Mouse (Mus musculus) intestine, embryonic 16.5 days (tissue): ENCODE measurements around the gene Nkx2-5. TPM values are rescaled to one million over a fixed set of nuclear protein-coding genes. Genes with fewer than 3 reads are reported as not detected.

Experiments used
- ATAC-seq: fragments of 200-750 bp; cut with Nextera tagmentation; 2 replicates; pipeline ENCODE4 v1.8.0; 2017; ENCODE audit warnings: moderate TSS enrichment, moderate library complexity
- H3K27ac ChIP-seq: fragments of 300-500 bp; sonication (generic); 2 replicates; pipeline ENCODE4 v1.5.1; 2014; ENCODE audit warnings: mild to moderate bottlenecking, low read length
- H3K27me3 ChIP-seq: fragments of 300-500 bp; sonication (generic); replicated peaks from 2 replicates; pipeline ENCODE4 v1.6.1; 2014; ENCODE audit warnings: low read length, control low read depth, mixed read lengths; ENCODE audit not compliant: control insufficient read depth, insufficient read depth
- H3K36me3 ChIP-seq: fragments of 300-500 bp; sonication (generic); 2 replicates; pipeline ENCODE4 v1.6.1; 2014; ENCODE audit warnings: low read length, control low read depth; ENCODE audit not compliant: control insufficient read depth, insufficient read depth
- H3K4me1 ChIP-seq: fragments of 300-500 bp; sonication (generic); 2 replicates; pipeline ENCODE4 v1.6.1; 2014; ENCODE audit warnings: low read length, control low read depth, mixed read lengths; ENCODE audit not compliant: control insufficient read depth, insufficient read depth
- H3K4me2 ChIP-seq: fragments of 300-500 bp; sonication (generic); 2 replicates; pipeline ENCODE4 v1.6.1; 2014; ENCODE audit warnings: low read depth, low read length, control low read depth
- H3K4me3 ChIP-seq: fragments of 300-500 bp; sonication (generic); 2 replicates; pipeline ENCODE4 v1.5.1; 2014; ENCODE audit warnings: mild to moderate bottlenecking, low read length
- H3K9ac ChIP-seq: fragments of 300-500 bp; sonication (generic); 2 replicates; pipeline ENCODE4 v1.6.1; 2014; ENCODE audit warnings: low read depth, low read length
- H3K9me3 ChIP-seq: fragments of 300-500 bp; sonication (generic); 2 replicates; pipeline ENCODE4 v1.6.1; 2016; ENCODE audit warnings: low read length, control low read depth; ENCODE audit not compliant: control insufficient read depth
- WGBS: fragments of 180-500 bp; shearing (Covaris S2); extraction: QIAGEN DNeasy Blood & Tissue Kit; methylation state at CpG from one replicate; pipeline ENCODE4 v1.1.7; 2014; 5-methylcytosine and 5-hydroxymethylcytosine counted together
- polyA plus RNA-seq: library from polyadenylated mRNA; unstranded; fragments of >200 nt; fragmentation: Nextera tagmentation; extraction: Ambion mirVana; gene quantifications from 2 replicates; pipeline ENCODE4 v1.2.1, GENCODE M21; 2015

Gene Nkx2-5
- polyA plus RNA-seq, 1 experiment from 2014 or later, result 0.09 TPM

- Histone ChIP-seq H3K9me3 (0 out of 2 replicates have a peak, but pooled peaks cover 3% of the 10 kb centered on the region), H3K27me3 (peaks cover 36% of the 10 kb centered on the region), H3K27ac (no peak overlapping the region), H3K4me1 (no peaks in the 10 kb centered on the region), H3K4me2 (no peak overlapping the region), H3K9ac (no peak overlapping the region), H3K4me3 (no peak overlapping the region), H3K36me3 (no peaks in the 10 kb centered on the region)
- 34% methylated on average over 4 of the region's 4 CpGs for whole genome bisulfite sequencing
- ATAC-seq, result no peak
Measured at GRCm38 (mm10) chr17:26860906-26861305, 16.1 kb upstream of the Nkx2-5 start.

- H3K4me2 ChIP-seq, result no peak overlapping the region
- no peaks in the 10 kb centered on the region for H3K36me3 ChIP-seq
- H3K27ac ChIP-seq, result no peak overlapping the region
- H3K4me1 ChIP-seq, result peaks cover 12% of the 10 kb centered on the region; the same call in 1 of the 2 replicates
- H3K9ac ChIP-seq, result no peak overlapping the region
- ATAC-seq, result no peak
- H3K9me3 ChIP-seq, result no peaks in the 10 kb centered on the region
- no peak overlapping the region for H3K4me3 ChIP-seq
- H3K27me3 ChIP-seq, result peaks cover 73% of the 10 kb centered on the region
- 10% methylated on average over 4 of the region's 4 CpGs for WGBS
Measured at GRCm38 (mm10) chr17:26852262-26852661, 7.5 kb upstream of the Nkx2-5 start.

GRCm38 (mm10) chr17:26851136-26851460 is 6.3 kb upstream of the Nkx2-5 start:
- WGBS, result 11% methylated on average over 8 of the region's 8 CpGs
- H3K4me2 ChIP-seq, result no peak overlapping the region

GRCm38 (mm10) chr17:26850358-26851135 is 5.7 kb upstream of the Nkx2-5 start:
- no peak; the same call in 1 of the 2 replicates for ATAC-seq
- Histone ChIP-seq H3K4me1 (peaks cover 12% of the 10 kb centered on the region; the same call in 1 of the 2 replicates), H3K4me3 (peak overlapping the region; percentile 28), H3K36me3 (no peaks in the 10 kb centered on the region), H3K27me3 (peaks cover 66% of the 10 kb centered on the region), H3K9ac (no peak overlapping the region), H3K4me2 (peak overlapping the region; percentile 43), H3K9me3 (no peaks in the 10 kb centered on the region), H3K27ac (no peak overlapping the region)
- under 1% methylated on average over 47 of the region's 48 CpGs for WGBS

More at GRCm38 (mm10) chr17:26851136-26851460, 6.3 kb upstream of the Nkx2-5 start:
- no peaks in the 10 kb centered on the region for H3K9me3 ChIP-seq
- peaks cover 67% of the 10 kb centered on the region for H3K27me3 ChIP-seq
- no peak overlapping the region for H3K27ac ChIP-seq
- no peak overlapping the region for H3K4me3 ChIP-seq
- H3K9ac ChIP-seq, result no peak overlapping the region
- peaks cover 12% of the 10 kb centered on the region; the same call in 1 of the 2 replicates for H3K4me1 ChIP-seq
- no peaks in the 10 kb centered on the region for H3K36me3 ChIP-seq
- no peak for ATAC-seq

- no peak for ATAC-seq
- Histone ChIP-seq H3K4me2 (peak overlapping the region; percentile 43), H3K9me3 (no peaks in the 10 kb centered on the region), H3K4me1 (peaks cover 12% of the 10 kb centered on the region; the same call in 1 of the 2 replicates), H3K9ac (no peak overlapping the region), H3K27ac (no peak overlapping the region), H3K27me3 (peaks cover 69% of the 10 kb centered on the region), H3K36me3 (no peaks in the 10 kb centered on the region), H3K4me3 (peak overlapping the region; percentile 28)
- WGBS, result under 1% methylated on average over 44 of the region's 44 CpGs
Measured at GRCm38 (mm10) chr17:26849746-26850357, 5.0 kb upstream of the Nkx2-5 start.

GRCm38 (mm10) chr17:26849106-26849745 is 4.4 kb upstream of the Nkx2-5 start:
- Histone ChIP-seq H3K9me3 (no peaks in the 10 kb centered on the region), H3K9ac (no peak overlapping the region), H3K27me3 (peaks cover 69% of the 10 kb centered on the region), H3K4me2 (peak overlapping the region; percentile 43; the same call in 1 of the 2 replicates), H3K4me3 (0 out of 2 replicates have a peak overlapping the region, but pooled peaks have one; percentile 28), H3K27ac (no peak overlapping the region), H3K36me3 (no peaks in the 10 kb centered on the region), H3K4me1 (peaks cover 12% of the 10 kb centered on the region; the same call in 1 of the 2 replicates)
- 5% methylated on average over 19 of the region's 19 CpGs for WGBS
- ATAC-seq, result no peak

GRCm38 (mm10) chr17:26848236-26848635 is 3.4 kb upstream of the Nkx2-5 start:
- H3K27me3 ChIP-seq, result peaks cover 71% of the 10 kb centered on the region
- no peak overlapping the region for H3K4me3 ChIP-seq
- no peak overlapping the region for H3K27ac ChIP-seq
- 3% methylated on average over 6 of the region's 6 CpGs for WGBS
- no peak overlapping the region for H3K4me2 ChIP-seq
- peaks cover 12% of the 10 kb centered on the region; the same call in 1 of the 2 replicates for H3K4me1 ChIP-seq
- no peaks in the 10 kb centered on the region for H3K9me3 ChIP-seq
- H3K36me3 ChIP-seq, result no peaks in the 10 kb centered on the region
- ATAC-seq, result no peak
- H3K9ac ChIP-seq, result no peak overlapping the region

- WGBS, result 2% methylated on average over 5 of the region's 5 CpGs
- Histone ChIP-seq H3K4me2 (no peak overlapping the region), H3K9ac (no peak overlapping the region), H3K4me3 (no peak overlapping the region), H3K4me1 (peaks cover 12% of the 10 kb centered on the region; the same call in 1 of the 2 replicates), H3K9me3 (no peaks in the 10 kb centered on the region), H3K27ac (no peak overlapping the region), H3K36me3 (no peaks in the 10 kb centered on the region), H3K27me3 (peaks cover 74% of the 10 kb centered on the region)
- no peak for ATAC-seq
Measured at GRCm38 (mm10) chr17:26847801-26848200, 3.0 kb upstream of the Nkx2-5 start.

- H3K36me3 ChIP-seq, result no peaks in the 10 kb centered on the region
- ATAC-seq, result no peak
- H3K27me3 ChIP-seq, result peaks cover 77% of the 10 kb centered on the region
- no peaks in the 10 kb centered on the region for H3K9me3 ChIP-seq
- no peak overlapping the region for H3K9ac ChIP-seq
- 9% methylated on average over 8 of the region's 8 CpGs for WGBS
- no peak overlapping the region for H3K4me3 ChIP-seq
- no peak overlapping the region for H3K4me2 ChIP-seq
- H3K4me1 ChIP-seq, result peaks cover 12% of the 10 kb centered on the region; the same call in 1 of the 2 replicates
- no peak overlapping the region for H3K27ac ChIP-seq
Measured at GRCm38 (mm10) chr17:26846411-26846810, 1.6 kb upstream of the Nkx2-5 start.
